Mouse (Mus musculus): ENCODE results near the gene Iqsec1. TPM values are rescaled to one million over a fixed set of nuclear protein-coding genes. Genes with fewer than 3 reads are reported as not detected.

The Iqsec1 gene
- polyA plus RNA-seq, 1 experiment from 2014 or later, result 17.9 TPM

DNA sequence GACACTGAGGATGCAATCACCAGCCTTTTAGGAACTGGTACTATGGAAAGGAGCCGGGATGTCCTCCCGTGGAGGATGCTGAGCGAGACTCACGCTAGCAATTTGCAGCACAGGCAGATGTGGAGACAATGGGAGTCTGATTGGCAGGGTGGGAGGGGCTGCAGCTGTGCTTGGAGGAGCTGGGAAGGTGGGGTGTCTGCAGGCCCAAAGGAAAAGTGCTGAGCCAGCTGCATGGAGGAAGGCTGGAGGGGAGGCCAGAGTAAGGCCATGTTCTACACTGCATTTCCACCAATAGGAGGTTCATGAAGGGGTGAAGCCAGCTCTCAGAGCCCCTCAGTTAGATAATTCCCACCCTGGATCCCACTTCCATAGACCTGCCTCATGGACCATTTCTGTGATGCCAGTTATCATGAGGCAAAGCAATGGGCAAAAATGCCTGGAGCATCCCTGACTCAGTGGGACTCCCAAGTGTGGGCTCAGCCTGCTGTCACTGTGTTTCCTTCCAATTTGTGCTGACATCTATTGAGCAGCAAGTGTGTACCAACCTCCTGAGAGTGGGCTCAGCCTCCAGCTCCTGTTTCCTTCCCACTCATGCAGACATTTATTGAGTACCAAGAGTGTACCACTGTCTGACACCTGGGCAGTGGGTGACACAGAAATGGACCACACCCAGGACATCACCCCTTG is 166.4 kb downstream of the Iqsec1 start:
- 36% methylated on average over 4 of the region's 4 CpGs for WGBS
- Histone ChIP-seq H3K4me3 (no peak overlapping the region), H3K4me2 (replicated peaks) (no peak overlapping the region), H3K4me1 (peaks cover 13% of the 10 kb centered on the region), H3K9ac (no peak overlapping the region), H3K27me3 (replicated peaks) (no peaks in the 10 kb centered on the region), H3K27ac (no peak overlapping the region), H3K36me3 (no peaks in the 10 kb centered on the region), H3K9me3 (no peaks in the 10 kb centered on the region)
- no peak for ATAC-seq (ENCODE audit: low FRiP score, low read depth)

GRCm38 (mm10) chr6:90819880-90820279 is 168.6 kb downstream of the Iqsec1 start:
- no peak for ATAC-seq (ENCODE audit: low FRiP score, low read depth)
- WGBS, result 65% methylated on average over 2 of the region's 2 CpGs
- no peak overlapping the region for H3K27ac ChIP-seq
- H3K4me3 ChIP-seq, result no peak overlapping the region
- no peaks in the 10 kb centered on the region for H3K9me3 ChIP-seq
- no peak overlapping the region for H3K4me2 ChIP-seq (replicated peaks)
- no peaks in the 10 kb centered on the region for H3K27me3 ChIP-seq (replicated peaks)
- H3K4me1 ChIP-seq, result peaks cover 13% of the 10 kb centered on the region
- no peak overlapping the region for H3K9ac ChIP-seq
- H3K36me3 ChIP-seq, result no peaks in the 10 kb centered on the region

- no peak for ATAC-seq (ENCODE audit: low FRiP score, low read depth)
- WGBS, result no CpG with 5 or more reads among the region's 4 CpGs
Observed at GRCm38 (mm10) chr6:90818956-90819355, 169.5 kb downstream of the Iqsec1 start.

DNA sequence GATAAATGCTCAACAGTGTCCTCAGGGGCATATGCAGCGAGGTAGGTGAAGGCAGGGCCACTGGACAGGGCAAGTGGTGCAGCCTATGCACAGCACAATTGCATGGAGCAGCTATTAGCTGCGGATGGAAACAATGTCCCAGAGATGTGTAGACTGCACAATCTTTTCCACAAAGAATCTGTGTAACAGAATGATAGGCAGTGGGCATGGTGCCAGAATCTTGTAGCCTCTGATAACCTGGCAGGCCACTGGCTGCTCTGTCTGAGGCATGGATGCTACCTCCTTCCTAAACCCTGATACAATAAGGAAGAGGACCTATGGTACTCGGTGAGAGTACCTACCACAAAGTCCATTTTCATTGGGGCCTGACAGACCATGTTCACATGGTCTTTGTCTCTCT is 171.9 kb downstream of the Iqsec1 start:
- Histone ChIP-seq H3K27ac (no peak overlapping the region), H3K36me3 (no peaks in the 10 kb centered on the region), H3K9ac (no peak overlapping the region), H3K4me1 (no peaks in the 10 kb centered on the region; the same call in 1 of the 2 replicates), H3K4me2 (replicated peaks) (no peak overlapping the region), H3K9me3 (no peaks in the 10 kb centered on the region), H3K27me3 (replicated peaks) (no peaks in the 10 kb centered on the region), H3K4me3 (no peak overlapping the region)
- 80% methylated on average over 3 of the region's 3 CpGs for WGBS
- ATAC-seq (ENCODE audit: low FRiP score, low read depth), result no peak

More at GRCm38 (mm10) chr6:90818956-90819355, 169.5 kb downstream of the Iqsec1 start:
- H3K27me3 ChIP-seq (replicated peaks), result no peaks in the 10 kb centered on the region
- H3K36me3 ChIP-seq, result no peaks in the 10 kb centered on the region
- H3K9ac ChIP-seq, result no peak overlapping the region
- no peaks in the 10 kb centered on the region for H3K9me3 ChIP-seq
- H3K27ac ChIP-seq, result no peak overlapping the region
- no peak overlapping the region for H3K4me2 ChIP-seq (replicated peaks)
- H3K4me1 ChIP-seq, result peaks cover 13% of the 10 kb centered on the region
- H3K4me3 ChIP-seq, result no peak overlapping the region

DNA sequence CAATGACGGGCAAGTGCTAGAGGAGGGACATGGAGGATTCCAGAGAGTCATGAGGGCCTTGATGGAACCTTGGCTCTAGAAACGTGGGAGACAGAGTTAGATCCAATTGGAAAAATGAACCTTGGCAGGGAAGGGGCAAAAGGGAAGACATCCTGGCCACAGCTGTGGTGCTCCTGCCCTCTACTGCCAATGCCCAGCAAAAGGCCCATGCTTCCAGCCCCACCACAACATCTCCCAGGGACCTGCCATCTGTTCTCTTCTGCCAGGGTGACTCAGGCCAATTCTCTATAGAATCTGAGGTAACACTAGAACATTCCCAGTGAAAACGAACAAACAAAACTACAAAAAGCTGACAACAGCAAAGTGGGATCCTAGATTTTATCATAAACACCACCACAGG is 173.1 kb downstream of the Iqsec1 start:
- Histone ChIP-seq H3K27me3 (replicated peaks) (no peaks in the 10 kb centered on the region), H3K9ac (no peak overlapping the region), H3K9me3 (no peaks in the 10 kb centered on the region), H3K27ac (no peak overlapping the region), H3K4me2 (replicated peaks) (no peak overlapping the region), H3K4me1 (peaks cover 3% of the 10 kb centered on the region), H3K4me3 (no peak overlapping the region), H3K36me3 (no peaks in the 10 kb centered on the region)
- ATAC-seq (ENCODE audit: low FRiP score, low read depth), result no peak
- WGBS, result 86% methylated on average over 3 of the region's 3 CpGs

DNA sequence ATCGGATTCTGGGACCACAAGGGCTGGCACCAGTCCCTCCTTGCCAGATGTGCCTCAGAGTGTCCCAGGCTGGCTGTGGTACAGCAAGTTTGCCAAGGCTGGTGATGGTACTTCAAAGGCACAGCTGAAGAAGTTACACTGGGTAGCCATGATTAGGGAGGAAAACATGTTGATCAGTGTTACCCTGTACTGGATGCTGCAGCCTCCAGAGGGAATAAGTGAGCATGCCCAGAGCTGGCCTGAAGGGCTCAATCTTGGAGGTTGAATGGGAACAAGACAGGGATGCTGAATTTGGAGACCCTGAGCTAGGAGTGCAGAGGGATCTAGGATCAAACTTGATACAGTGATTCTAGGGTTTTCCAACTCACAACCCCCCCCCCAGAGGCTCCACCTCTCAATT is 175.0 kb downstream of the Iqsec1 start:
- ATAC-seq (ENCODE audit: low FRiP score, low read depth), result no peak
- no peak overlapping the region for H3K27ac ChIP-seq
- no peaks in the 10 kb centered on the region for H3K36me3 ChIP-seq
- no peak overlapping the region for H3K9ac ChIP-seq
- no peaks in the 10 kb centered on the region for H3K9me3 ChIP-seq
- H3K4me3 ChIP-seq, result no peak overlapping the region
- H3K27me3 ChIP-seq (replicated peaks), result 0 out of 2 replicates have a peak, but pooled peaks cover 2% of the 10 kb centered on the region
- peaks cover 21% of the 10 kb centered on the region for H3K4me1 ChIP-seq
- H3K4me2 ChIP-seq (replicated peaks), result no peak overlapping the region
- 77% methylated on average over 1 of the region's 1 CpGs for WGBS

DNA sequence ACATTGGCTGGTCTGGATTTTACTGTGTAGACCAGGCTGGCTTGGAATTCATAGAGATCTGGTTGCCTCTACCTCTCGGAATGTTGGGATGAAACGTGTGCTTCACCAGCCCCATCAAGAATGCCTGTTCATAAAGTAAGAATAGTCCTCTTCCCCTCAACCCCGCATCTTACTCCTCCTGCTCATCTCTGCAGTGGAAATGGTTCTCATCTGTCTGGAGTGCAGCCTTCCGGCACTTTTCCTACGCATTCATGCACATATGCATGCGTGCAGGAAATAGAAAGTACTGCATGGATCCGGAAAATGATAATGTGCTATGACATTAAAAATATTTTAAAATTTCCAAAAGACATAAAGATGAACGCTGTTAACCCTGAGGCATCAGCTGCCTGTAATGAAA is 175.9 kb downstream of the Iqsec1 start:
- ATAC-seq (ENCODE audit: low FRiP score, low read depth), result no peak
- no peaks in the 10 kb centered on the region for H3K36me3 ChIP-seq
- WGBS, result 88% methylated on average over 8 of the region's 8 CpGs

GRCm38 (mm10) chr6:90812072-90812471 is 176.4 kb downstream of the Iqsec1 start:
- ATAC-seq (ENCODE audit: low FRiP score, low read depth), result no peak
- WGBS, result 69% methylated on average over 3 of the region's 3 CpGs
- Histone ChIP-seq H3K27me3 (replicated peaks) (0 out of 2 replicates have a peak, but pooled peaks cover 3% of the 10 kb centered on the region), H3K36me3 (no peaks in the 10 kb centered on the region), H3K4me2 (replicated peaks) (no peak overlapping the region), H3K9me3 (no peaks in the 10 kb centered on the region), H3K4me1 (peaks cover 30% of the 10 kb centered on the region), H3K9ac (no peak overlapping the region), H3K27ac (no peak overlapping the region), H3K4me3 (no peak overlapping the region)

More for the DNA sequence above, 175.9 kb downstream of the Iqsec1 start:
- H3K4me3 ChIP-seq, result no peak overlapping the region
- no peaks in the 10 kb centered on the region for H3K9me3 ChIP-seq
- H3K27ac ChIP-seq, result no peak overlapping the region
- H3K9ac ChIP-seq, result no peak overlapping the region
- H3K27me3 ChIP-seq (replicated peaks), result 0 out of 2 replicates have a peak, but pooled peaks cover 3% of the 10 kb centered on the region
- no peak overlapping the region for H3K4me2 ChIP-seq (replicated peaks)
- H3K4me1 ChIP-seq, result peaks cover 30% of the 10 kb centered on the region

GRCm38 (mm10) chr6:90810576-90810975 is 177.9 kb downstream of the Iqsec1 start:
- H3K4me3 ChIP-seq, result no peak overlapping the region
- 53% methylated on average over 1 of the region's 1 CpGs for WGBS
- no peak overlapping the region for H3K9ac ChIP-seq
- no peaks in the 10 kb centered on the region for H3K36me3 ChIP-seq
- no peaks in the 10 kb centered on the region for H3K9me3 ChIP-seq
- peaks cover 30% of the 10 kb centered on the region for H3K4me1 ChIP-seq
- 0 out of 2 replicates have a peak, but pooled peaks cover 3% of the 10 kb centered on the region for H3K27me3 ChIP-seq (replicated peaks)
- peak; percentile 24; the same call in 1 of the 2 replicates for ATAC-seq (ENCODE audit: low FRiP score, low read depth)
- H3K4me2 ChIP-seq (replicated peaks), result peak overlapping the region; percentile 61
- no peak overlapping the region for H3K27ac ChIP-seq

DNA sequence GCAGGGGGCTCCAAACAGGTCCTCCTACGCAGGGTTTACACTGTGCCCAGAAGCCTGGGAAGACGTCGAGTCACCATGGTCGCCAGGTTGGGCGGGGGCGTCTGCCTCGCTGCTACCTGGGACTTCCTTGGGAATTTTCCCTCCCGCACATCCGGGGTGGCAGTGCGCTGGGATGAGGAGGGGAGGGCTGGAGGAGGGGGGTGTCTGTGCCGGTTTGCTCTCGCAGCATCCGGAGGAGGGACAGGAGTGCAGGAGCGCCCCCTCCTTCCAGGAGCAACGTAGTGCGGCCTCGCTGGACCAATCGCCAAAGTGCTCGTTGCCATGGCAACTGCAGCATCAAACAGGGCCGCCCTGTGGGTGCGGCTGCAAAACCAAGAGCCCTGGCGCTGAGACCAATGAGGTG is 178.5 kb downstream of the Iqsec1 start:
- Histone ChIP-seq H3K4me2 (replicated peaks) (peak overlapping the region; percentile 61), H3K27me3 (replicated peaks) (0 out of 2 replicates have a peak, but pooled peaks cover 3% of the 10 kb centered on the region), H3K4me1 (peaks cover 30% of the 10 kb centered on the region), H3K4me3 (peak overlapping the region; percentile 28), H3K27ac (no peak overlapping the region), H3K9me3 (no peaks in the 10 kb centered on the region), H3K9ac (peak overlapping the region; percentile 48), H3K36me3 (no peaks in the 10 kb centered on the region)
- WGBS, result 2% methylated on average over 22 of the region's 22 CpGs
- peak; percentile 92 for ATAC-seq (ENCODE audit: low FRiP score, low read depth)

GRCm38 (mm10) chr6:90809077-90809840 is 179.2 kb downstream of the Iqsec1 start:
- H3K4me2 ChIP-seq (replicated peaks), result peak overlapping the region; percentile 61
- H3K27ac ChIP-seq, result no peak overlapping the region
- H3K9me3 ChIP-seq, result no peaks in the 10 kb centered on the region
- WGBS, result 64% methylated on average over 11 of the region's 11 CpGs
- H3K27me3 ChIP-seq (replicated peaks), result 0 out of 2 replicates have a peak, but pooled peaks cover 3% of the 10 kb centered on the region
- peak overlapping the region; percentile 48 for H3K9ac ChIP-seq
- H3K36me3 ChIP-seq, result no peaks in the 10 kb centered on the region
- H3K4me1 ChIP-seq, result peaks cover 30% of the 10 kb centered on the region
- H3K4me3 ChIP-seq, result peak overlapping the region; percentile 28
- ATAC-seq (ENCODE audit: low FRiP score, low read depth), result no peak; the same call in 1 of the 2 replicates

DNA sequence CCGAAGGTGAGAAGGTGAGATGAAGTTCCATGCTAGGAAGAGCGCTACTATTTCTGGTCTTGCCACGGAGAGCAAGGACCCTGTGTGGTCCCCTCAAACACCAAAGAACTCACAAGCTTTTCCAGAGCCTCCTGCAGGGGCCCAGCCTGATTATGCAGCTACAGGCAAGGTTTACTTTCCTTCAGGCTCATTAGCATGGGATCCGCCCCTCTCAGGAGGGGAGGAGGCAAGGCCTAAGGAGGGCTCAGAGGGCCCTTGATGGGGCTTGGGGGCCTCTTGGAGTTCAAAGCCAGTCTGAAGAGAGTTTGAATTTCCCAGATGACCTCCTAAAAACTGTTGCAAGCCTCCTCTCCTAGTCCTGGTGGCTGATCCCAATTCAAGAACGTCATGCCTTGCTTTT is 179.9 kb downstream of the Iqsec1 start:
- Histone ChIP-seq H3K4me1 (peaks cover 30% of the 10 kb centered on the region), H3K36me3 (no peaks in the 10 kb centered on the region), H3K4me2 (replicated peaks) (peak overlapping the region; percentile 24; the same call in 1 of the 2 replicates), H3K27me3 (replicated peaks) (0 out of 2 replicates have a peak, but pooled peaks cover 3% of the 10 kb centered on the region), H3K9me3 (no peaks in the 10 kb centered on the region), H3K4me3 (no peak overlapping the region), H3K27ac (no peak overlapping the region), H3K9ac (no peak overlapping the region)
- 12% methylated on average over 5 of the region's 5 CpGs for WGBS
- ATAC-seq (ENCODE audit: low FRiP score, low read depth), result no peak
